Mouse (Mus musculus) cerebellum, adult 2 months (tissue): ENCODE results near the gene Gm17728.

Experiments
- CTCF ChIP-seq: fragments of 200-500 bp; IDR thresholded peaks from 2 replicates; pipeline ENCODE4 v1.5.1; 2011; ENCODE audit warnings: low read depth, mild to moderate bottlenecking, control low read depth, low read length, moderate library complexity, borderline replicate concordance; ENCODE audit not compliant: insufficient read depth
- POLR2A ChIP-seq: fragments of 200-500 bp; IDR thresholded peaks from 2 replicates; pipeline ENCODE4 v1.6.1; 2011; ENCODE audit warnings: low read length, control low read depth, borderline replicate concordance; ENCODE audit not compliant: insufficient read depth

- TF ChIP-seq CTCF (no peak), POLR2A (no peak)
These were observed 39.0 kb downstream of the Gm17728 start for GRCm38 (mm10) chr17:9460904-9461303.
